In genomic region chr10:61758904-61759303, GRCm38 (mm10) we compare ENCODE assay signal across 21 mouse cellular contexts. TPM values are rescaled to one million over a fixed set of nuclear protein-coding genes. Genes with fewer than 3 reads are reported as not detected.
A peak's percentile ranks its signal among the peaks of the same experiment; 100 is the strongest.
DNase-seq lines count a peak whose midpoint lies in the region; ATAC-seq and TF ChIP-seq lines count a peak whose summit lies in the region.
"Had no signal": no experiment of that assay in that cellular context is flagged by ENCODE, and none has a peak within 500 bp of the region (broad histone marks: within the 10 kb centered on the region; RNA-seq: fewer than 3 reads in every experiment).

No protein-coding gene starts in this region.

- WGBS in embryonic facial prominence, embryonic 11.5 days = 95% methylated on average over 2 of the region's 2 CpGs
- WGBS in embryonic facial prominence, embryonic 10.5 days = 91% methylated on average over 2 of the region's 2 CpGs
- WGBS in heart, embryonic 15.5 days = 92% methylated on average over 2 of the region's 2 CpGs
- WGBS in stomach, postnatal 0 days = 93% methylated on average over 2 of the region's 2 CpGs

- TF ChIP-seq EP300 in stomach, postnatal 0 days (optimal IDR thresholded peaks at IDR 0.05) = no peak

- H3K36me3 ChIP-seq in embryonic facial prominence, embryonic 11.5 days (replicated peaks; ENCODE audit: control insufficient read depth, insufficient read depth, low read depth, low read length) = peaks cover 13% of the 10 kb centered on the region
- H3K36me3 ChIP-seq in embryonic facial prominence, embryonic 10.5 days (replicated peaks) = peaks cover 72% of the 10 kb centered on the region
- no peaks in the 10 kb centered on the region for H3K36me3 ChIP-seq in heart, embryonic 15.5 days
- no peaks in the 10 kb centered on the region for H3K36me3 ChIP-seq in testis, adult 2 months (ENCODE audit: control insufficient read depth, insufficient read depth, low read length)
- H3K36me3 ChIP-seq in stomach, postnatal 0 days (ENCODE audit: control insufficient read depth, insufficient read depth, low read length) = no peaks in the 10 kb centered on the region
- H3K36me3 ChIP-seq: G1E; liver, embryonic 15.5 days had no signal

- no peaks in the 10 kb centered on the region for H3K4me1 ChIP-seq in embryonic facial prominence, embryonic 11.5 days (ENCODE audit: control insufficient read depth, insufficient read depth, low read length)
- H3K4me1 ChIP-seq in embryonic facial prominence, embryonic 10.5 days = peaks cover 21% of the 10 kb centered on the region
- peaks cover 32% of the 10 kb centered on the region for H3K4me1 ChIP-seq in heart, embryonic 15.5 days (replicated peaks)
- peaks cover 4% of the 10 kb centered on the region for H3K4me1 ChIP-seq in testis, adult 2 months (ENCODE audit: control insufficient read depth, insufficient read depth, low read length)
- no peaks in the 10 kb centered on the region for H3K4me1 ChIP-seq in stomach, postnatal 0 days (replicated peaks; ENCODE audit: control insufficient read depth, insufficient read depth)
- H3K4me1 ChIP-seq: liver, embryonic 15.5 days had no signal

- H3K27ac ChIP-seq in embryonic facial prominence, embryonic 11.5 days (replicated peaks; ENCODE audit: low read depth, low read length) = peak overlapping the region; percentile 54; the same call in 1 of the 2 replicates
- no peak overlapping the region for H3K27ac ChIP-seq in embryonic facial prominence, embryonic 10.5 days (replicated peaks)
- H3K27ac ChIP-seq in heart, embryonic 15.5 days = peak overlapping the region; percentile 91
- no peak overlapping the region for H3K27ac ChIP-seq in testis, adult 2 months (ENCODE audit: control insufficient read depth, insufficient read depth, low read depth, low read length)
- peak overlapping the region; percentile 69; the same call in 1 of the 2 replicates for H3K27ac ChIP-seq in stomach, postnatal 0 days (replicated peaks)
- H3K27ac ChIP-seq: hindbrain, embryonic 15.5 days; liver, embryonic 15.5 days; midbrain, embryonic 12.5 days; neural tube, embryonic 13.5 days had no signal

- no peaks in the 10 kb centered on the region for H3K9me3 ChIP-seq in embryonic facial prominence, embryonic 11.5 days (replicated peaks; ENCODE audit: control insufficient read depth, low read length)
- H3K9me3 ChIP-seq in embryonic facial prominence, embryonic 10.5 days = no peaks in the 10 kb centered on the region
- H3K9me3 ChIP-seq in heart, embryonic 15.5 days (replicated peaks) = no peaks in the 10 kb centered on the region
- H3K9me3 ChIP-seq in stomach, postnatal 0 days (ENCODE audit: control insufficient read depth, low read length) = no peaks in the 10 kb centered on the region
- H3K9me3 ChIP-seq: G1E; hindbrain, embryonic 15.5 days; limb, embryonic 13.5 days; liver, embryonic 15.5 days; midbrain, embryonic 12.5 days; neural tube, embryonic 13.5 days had no signal

- no peak overlapping the region for H3K9ac ChIP-seq in embryonic facial prominence, embryonic 11.5 days (replicated peaks; ENCODE audit: low read length)
- no peak overlapping the region for H3K9ac ChIP-seq in heart, embryonic 15.5 days
- H3K9ac ChIP-seq in stomach, postnatal 0 days (ENCODE audit: low read length) = no peak overlapping the region
- H3K9ac ChIP-seq: hindbrain, embryonic 15.5 days; limb, embryonic 13.5 days; liver, embryonic 15.5 days; midbrain, embryonic 12.5 days; neural tube, embryonic 13.5 days had no signal

- DNase-seq in embryonic facial prominence, embryonic 11.5 days (ENCODE audit: low spot score) = no peak
- no peak for DNase-seq in embryonic facial prominence, embryonic 10.5 days (ENCODE audit: low spot score)
- DNase-seq in heart, adult 9 months (ENCODE audit: low spot score in 2 of 2) = no peak
- DNase-seq in testis, postnatal 14 days (ENCODE audit: low spot score) = no peak
- DNase-seq in stomach, postnatal 0 days (ENCODE audit: low spot score) = no peak
- DNase-seq in adrenal gland, adult 8-10 months = no peak
- DNase-seq: cerebellum, adult 18-20 months; cerebellum, postnatal 25 days; embryo, embryonic 11 days; gastrocnemius, postnatal 36 days; spleen, adult 18-20 months had no signal

- TF ChIP-seq POLR2A in testis, adult 2 months (IDR thresholded peaks at IDR 0.05; ENCODE audit: control insufficient read depth, low read depth, low read length) = no peak

- no peak for TF ChIP-seq CTCF in testis, adult 2 months (IDR thresholded peaks at IDR 0.05; ENCODE audit: control insufficient read depth, insufficient read depth, insufficient replicate concordance, low read depth, low read length)
- no peak for TF ChIP-seq CTCF in stomach, postnatal 0 days (IDR thresholded peaks at IDR 0.05; ENCODE audit: low read depth)

- no peak overlapping the region for H3K4me2 ChIP-seq in embryonic facial prominence, embryonic 11.5 days (ENCODE audit: low read depth, low read length)
- H3K4me2 ChIP-seq in heart, embryonic 15.5 days = no peak overlapping the region
- no peak overlapping the region for H3K4me2 ChIP-seq in stomach, postnatal 0 days (replicated peaks; ENCODE audit: low read depth)
- H3K4me2 ChIP-seq: hindbrain, embryonic 15.5 days; limb, embryonic 13.5 days; liver, embryonic 15.5 days; midbrain, embryonic 12.5 days; neural tube, embryonic 13.5 days had no signal

- H3K27me3 ChIP-seq in embryonic facial prominence, embryonic 11.5 days (ENCODE audit: control insufficient read depth, insufficient read depth, low read length) = no peaks in the 10 kb centered on the region
- no peaks in the 10 kb centered on the region for H3K27me3 ChIP-seq in embryonic facial prominence, embryonic 10.5 days (replicated peaks; ENCODE audit: low read depth, poor library complexity, severe bottlenecking)
- H3K27me3 ChIP-seq in heart, embryonic 15.5 days = no peaks in the 10 kb centered on the region
- no peaks in the 10 kb centered on the region for H3K27me3 ChIP-seq in testis, adult 2 months (ENCODE audit: control insufficient read depth, insufficient read depth, low read length)
- no peaks in the 10 kb centered on the region for H3K27me3 ChIP-seq in stomach, postnatal 0 days (ENCODE audit: control insufficient read depth, insufficient read depth, low read length)
- H3K27me3 ChIP-seq: hindbrain, embryonic 15.5 days; limb, embryonic 13.5 days; liver, embryonic 15.5 days; midbrain, embryonic 12.5 days; neural tube, embryonic 13.5 days had no signal

- H3K4me3 ChIP-seq in embryonic facial prominence, embryonic 11.5 days (ENCODE audit: low read depth, low read length) = no peak overlapping the region
- H3K4me3 ChIP-seq in embryonic facial prominence, embryonic 10.5 days = no peak overlapping the region
- no peak overlapping the region for H3K4me3 ChIP-seq in heart, embryonic 15.5 days
- peak overlapping the region; percentile 52; the same call in 1 of the 2 replicates for H3K4me3 ChIP-seq in testis, adult 2 months (ENCODE audit: control insufficient read depth, low read depth, low read length)
- no peak overlapping the region for H3K4me3 ChIP-seq in stomach, postnatal 0 days (ENCODE audit: low read depth, low read length)
- H3K4me3 ChIP-seq: hindbrain, embryonic 15.5 days; limb, embryonic 13.5 days; liver, embryonic 15.5 days; midbrain, embryonic 12.5 days; neural tube, embryonic 13.5 days had no signal

- no peak for ATAC-seq in embryonic facial prominence, embryonic 11.5 days (replicated peaks; ENCODE audit: insufficient number of reproducible peaks, low FRiP score, low TSS enrichment, low read depth)
- ATAC-seq in heart, embryonic 15.5 days (replicated peaks; ENCODE audit: insufficient number of reproducible peaks, insufficient read depth, low FRiP score, low read depth) = no peak
- no peak for ATAC-seq in stomach, postnatal 0 days (ENCODE audit: low FRiP score, low TSS enrichment)
- ATAC-seq: forebrain, embryonic 16.5 days; intestine, postnatal 0 days had no signal

RNA-seq across cellular contexts. Expression of gene H2afy2, which starts 25.0 kb away (rescaled TPM):
- polyA plus RNA-seq in embryonic facial prominence, embryonic 11.5 days (2014; fragmentation: Nextera tagmentation; extraction: Ambion mirVana) = 319 and 335 TPM in 2 replicates
- 368 and 392 TPM in 2 replicates for polyA plus RNA-seq in embryonic facial prominence, embryonic 10.5 days (2016; fragmentation: Nextera tagmentation; extraction: Ambion mirVana)
- polyA plus RNA-seq in heart, embryonic 15.5 days (2015; fragmentation: Nextera tagmentation; extraction: Ambion mirVana) = 42.8 and 57.8 TPM in 2 replicates
- 2.8 and 3.8 TPM in 2 replicates for polyA plus RNA-seq in testis, adult 2 months (2012; rRNA removed)
- polyA plus RNA-seq in stomach, postnatal 0 days (2015; fragmentation: Nextera tagmentation; extraction: Ambion mirVana) = 26.0 and 28.7 TPM in 2 replicates
- total RNA-seq in adrenal gland, adult 8-10 months (2022) = 10 to 100 TPM in 2 of 4 experiments, 1 to 10 TPM in 2; 8.5 to 14.8 (median 9.9) TPM
- polyA plus RNA-seq: G1E had no signal

RNA-seq across cellular contexts. Expression of gene Aifm2, which starts 43.8 kb away (rescaled TPM):
- polyA plus RNA-seq in embryonic facial prominence, embryonic 11.5 days (2014; fragmentation: Nextera tagmentation; extraction: Ambion mirVana) = 8.2 and 8.6 TPM in 2 replicates
- polyA plus RNA-seq in embryonic facial prominence, embryonic 10.5 days (2016; fragmentation: Nextera tagmentation; extraction: Ambion mirVana) = 8.2 and 11.8 TPM in 2 replicates
- polyA plus RNA-seq in heart, embryonic 15.5 days (2015; fragmentation: Nextera tagmentation; extraction: Ambion mirVana) = 22.0 and 25.7 TPM in 2 replicates
- polyA plus RNA-seq in testis, adult 2 months (2012; rRNA removed) = 23.0 and 28.8 TPM in 2 replicates
- polyA plus RNA-seq in stomach, postnatal 0 days (2015; fragmentation: Nextera tagmentation; extraction: Ambion mirVana) = 9.2 and 9.4 TPM in 2 replicates
- 100 to 1,000 TPM; 185 to 376 (median 281) TPM for total RNA-seq in adrenal gland, adult 8-10 months (2022)

Comparison
In these comparisons a context has a peak if more than half of its experiments do, and no peak if none do; other contexts are left out.
1. H3K27ac ChIP-seq: peak in embryonic facial prominence, embryonic 11.5 days (single experiment), heart, embryonic 15.5 days (single experiment) and stomach, postnatal 0 days (single experiment); none in embryonic facial prominence, embryonic 10.5 days (single experiment) and testis, adult 2 months (single experiment).